In the genomic region with DNA sequence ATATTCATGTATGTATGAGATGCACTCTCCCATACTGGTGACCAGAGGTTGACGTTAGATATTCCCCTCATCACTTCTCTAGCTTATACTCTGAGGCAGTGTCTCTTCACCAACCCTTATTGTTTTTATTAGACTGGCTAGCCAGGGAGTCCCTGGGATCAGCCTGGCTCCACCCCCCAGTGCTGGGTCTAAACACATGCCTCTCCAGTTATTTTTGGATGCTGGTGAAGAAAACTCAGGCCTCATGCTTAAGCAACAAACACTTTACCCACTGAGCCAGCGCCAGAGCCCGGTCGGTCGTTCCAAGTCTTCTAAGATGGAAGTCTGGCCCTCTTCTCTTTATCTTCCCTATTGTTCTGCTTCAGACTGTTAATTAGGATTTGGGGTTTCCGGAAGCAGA, we compare ENCODE assay signal across 19 mouse cellular contexts. TPM values are rescaled to one million over a fixed set of nuclear protein-coding genes. Genes with fewer than 3 reads are reported as not detected.
DNase-seq lines count a peak whose midpoint lies in the region; ATAC-seq and TF ChIP-seq lines count a peak whose summit lies in the region.
"Had no signal": no experiment of that assay in that cellular context is flagged by ENCODE, and none has a peak within 500 bp of the region (broad histone marks: within the 10 kb centered on the region; RNA-seq: fewer than 3 reads in every experiment).

No protein-coding gene starts in this region.

- intact Hi-C loops in gastrocnemius, adult 2 months (cut with DNase I), result no loop called here

- H3K9me3 ChIP-seq in heart, embryonic 12.5 days (replicated peaks), result no peaks in the 10 kb centered on the region
- H3K9me3 ChIP-seq in lung, embryonic 15.5 days, result no peaks in the 10 kb centered on the region
- H3K9me3 ChIP-seq in midbrain, embryonic 13.5 days, result no peaks in the 10 kb centered on the region
- H3K9me3 ChIP-seq: G1E; neural tube, embryonic 12.5 days had no signal

- no peak overlapping the region for H3K9ac ChIP-seq in heart, embryonic 12.5 days
- H3K9ac ChIP-seq in lung, embryonic 15.5 days, result no peak overlapping the region
- no peak overlapping the region for H3K9ac ChIP-seq in midbrain, embryonic 13.5 days (replicated peaks)
- H3K9ac ChIP-seq: liver, embryonic 14.5 days; neural tube, embryonic 12.5 days had no signal

- H3K27me3 ChIP-seq in heart, embryonic 12.5 days (replicated peaks), result no peaks in the 10 kb centered on the region
- H3K27me3 ChIP-seq in lung, embryonic 15.5 days, result no peaks in the 10 kb centered on the region
- no peaks in the 10 kb centered on the region for H3K27me3 ChIP-seq in midbrain, embryonic 13.5 days
- H3K27me3 ChIP-seq: neural tube, embryonic 12.5 days had no signal

- no peaks in the 10 kb centered on the region for H3K36me3 ChIP-seq in heart, embryonic 12.5 days
- no peaks in the 10 kb centered on the region for H3K36me3 ChIP-seq in lung, embryonic 15.5 days
- H3K36me3 ChIP-seq in midbrain, embryonic 13.5 days, result no peaks in the 10 kb centered on the region
- H3K36me3 ChIP-seq: G1E; neural tube, embryonic 12.5 days had no signal

- no peak for TF ChIP-seq CTCF in gastrocnemius, adult 2 months (IDR thresholded peaks at IDR 0.05)

- H3K4me3 ChIP-seq in gastrocnemius, adult 2 months, result no peak overlapping the region
- no peak overlapping the region for H3K4me3 ChIP-seq in heart, embryonic 12.5 days
- no peak overlapping the region for H3K4me3 ChIP-seq in lung, embryonic 15.5 days
- no peak overlapping the region for H3K4me3 ChIP-seq in midbrain, embryonic 13.5 days (replicated peaks)
- H3K4me3 ChIP-seq: neural tube, embryonic 12.5 days had no signal

- H3K4me1 ChIP-seq in heart, embryonic 12.5 days (replicated peaks), result peaks cover 28% of the 10 kb centered on the region
- H3K4me1 ChIP-seq in lung, embryonic 15.5 days, result peaks cover 18% of the 10 kb centered on the region
- no peaks in the 10 kb centered on the region for H3K4me1 ChIP-seq in midbrain, embryonic 13.5 days (replicated peaks)
- H3K4me1 ChIP-seq: neural tube, embryonic 12.5 days had no signal

- 0 out of 2 replicates have a peak, but pooled peaks have one; percentile 30 for ATAC-seq in heart, embryonic 12.5 days (ENCODE audit: insufficient number of reproducible peaks, low FRiP score)
- no peak for ATAC-seq in lung, embryonic 15.5 days (ENCODE audit: borderline replicate concordance, extremely low read depth, low FRiP score, low TSS enrichment)
- ATAC-seq in midbrain, embryonic 13.5 days, result no peak
- no peak for ATAC-seq in erythroblast, adult 5-6 weeks (replicated peaks; ENCODE audit: low FRiP score, poor library complexity, severe bottlenecking)

- 37% methylated on average over 6 of the region's 6 CpGs for WGBS in heart, embryonic 12.5 days
- 63% methylated on average over 6 of the region's 6 CpGs for WGBS in lung, embryonic 15.5 days
- WGBS in midbrain, embryonic 13.5 days, result 55% methylated on average over 6 of the region's 6 CpGs

- DNase-seq in gastrocnemius, adult 2 months, result peak; percentile 52
- no peak for DNase-seq in gastrocnemius, adult 18-20 months (ENCODE audit: low spot score)
- DNase-seq in R1 (ENCODE audit: low read depth, low spot score), result peak; percentile 13
- no peak for DNase-seq in embryo, embryonic 11 days
- DNase-seq: adrenal gland, adult 2 months; B cell, adult 2 months; cerebellum, adult 11-12 months; kidney, adult 9 months; layer of hippocampus, adult 9-11 months; left cerebral cortex, postnatal 4 days; midbrain, embryonic 14.5 days; thymus, postnatal 36 days had no signal

- H3K27ac ChIP-seq in gastrocnemius, adult 2 months, result peak overlapping the region; percentile 24; the same call in 1 of the 2 replicates
- H3K27ac ChIP-seq in heart, embryonic 12.5 days (ENCODE audit: poor library complexity, severe bottlenecking), result peak overlapping the region; percentile 72
- peak overlapping the region; percentile 66 for H3K27ac ChIP-seq in lung, embryonic 15.5 days
- no peak overlapping the region for H3K27ac ChIP-seq in midbrain, embryonic 13.5 days
- H3K27ac ChIP-seq: liver, embryonic 14.5 days; neural tube, embryonic 12.5 days had no signal

- H3K4me2 ChIP-seq in heart, embryonic 12.5 days, result no peak overlapping the region
- H3K4me2 ChIP-seq in lung, embryonic 15.5 days, result no peak overlapping the region
- no peak overlapping the region for H3K4me2 ChIP-seq in midbrain, embryonic 13.5 days (replicated peaks)
- H3K4me2 ChIP-seq: neural tube, embryonic 12.5 days had no signal

RNA-seq across cellular contexts. Expression of a gene that starts 53.6 kb away (rescaled TPM):
- 10 to 100 TPM; 17.3 to 24.4 TPM for total RNA-seq in gastrocnemius, adult 2 months (2021)
- total RNA-seq in gastrocnemius, adult 18-20 months (2021), result 10 to 100 TPM in 1 of 2 experiments, 1 to 10 TPM in 1; 8.0 to 39.9 TPM
- 89.3 and 89.7 TPM in 2 replicates for polyA plus RNA-seq in heart, embryonic 12.5 days (2016; fragmentation: Nextera tagmentation; extraction: Ambion mirVana)
- 55.5 and 59.7 TPM in 2 replicates for polyA plus RNA-seq in lung, embryonic 15.5 days (2015; fragmentation: Nextera tagmentation; extraction: Ambion mirVana)
- 4.4 and 5.3 TPM in 2 replicates for polyA plus RNA-seq in midbrain, embryonic 13.5 days (2015; fragmentation: Nextera tagmentation; extraction: Ambion mirVana)
- not detected in 2 replicates for total RNA-seq in erythroblast, adult 5-6 weeks (2015; ENCODE audit: low replicate concordance)
- not detected in 2 replicates for total RNA-seq in erythroblast, adult 5-6 weeks (2017; ENCODE audit: low replicate concordance)
- polyA plus RNA-seq: G1E had no signal

Comparison
In these comparisons a context has a peak if more than half of its experiments do, and no peak if none do; other contexts are left out.
1. DNase-seq: peak in gastrocnemius, adult 2 months (single experiment) and R1 (single experiment); none in gastrocnemius, adult 18-20 months (single experiment) and embryo, embryonic 11 days (single experiment).
2. RNA of a gene that starts 53.6 kb away (total RNA-seq): 8.0 to 39.9 TPM in gastrocnemius, adult 18-20 months and 17.3 to 24.4 TPM in gastrocnemius, adult 2 months; not detected in erythroblast, adult 5-6 weeks; every median in the first group is over 4 times any median in the second.